9 mouse cellular contexts compared by ENCODE assay signal in genomic region chr2:163951770-163952169, GRCm38 (mm10). TPM values are rescaled to one million over a fixed set of nuclear protein-coding genes. Genes with fewer than 3 reads are reported as not detected.
DNase-seq lines count a peak whose midpoint lies in the region; ATAC-seq and TF ChIP-seq lines count a peak whose summit lies in the region.
"Had no signal": no experiment of that assay in that cellular context is flagged by ENCODE, and none has a peak within 500 bp of the region (broad histone marks: within the 10 kb centered on the region; RNA-seq: fewer than 3 reads in every experiment).

No protein-coding gene starts in this region.

- H3K79me2 ChIP-seq in heart, adult 2 months (replicated peaks; ENCODE audit: control insufficient read depth, insufficient read depth, low read length) = no peaks in the 10 kb centered on the region

- peak; percentile 84 for TF ChIP-seq CTCF in heart, adult 2 months (IDR thresholded peaks at IDR 0.05)

- DNase-seq in heart, adult 2 months = peak; percentile 46 to 48
- DNase-seq in heart, embryonic 10.5 days (ENCODE audit: low spot score) = no peak
- DNase-seq in adrenal gland, adult 2 months = peak; percentile 86
- peak; percentile 77 for DNase-seq in embryo, embryonic 11 days
- DNase-seq in large intestine, adult 2 months (ENCODE audit: low read depth, low spot score) = peak; percentile 27
- DNase-seq in lung, postnatal 10 days = peak; percentile 83
- peak; percentile 70 for DNase-seq in right cerebral cortex, postnatal 14 days

- no peaks in the 10 kb centered on the region for H3K27me3 ChIP-seq in heart, adult 2 months (ENCODE audit: control insufficient read depth, insufficient read depth, low read length)
- peaks cover 14% of the 10 kb centered on the region for H3K27me3 ChIP-seq in heart, embryonic 10.5 days (ENCODE audit: insufficient read depth, poor library complexity, severe bottlenecking)
- H3K27me3 ChIP-seq in heart, embryonic 12.5 days (replicated peaks) = peaks cover 15% of the 10 kb centered on the region
- H3K27me3 ChIP-seq: liver, embryonic 15.5 days had no signal

- H3K4me2 ChIP-seq in heart, embryonic 12.5 days = no peak overlapping the region
- H3K4me2 ChIP-seq: liver, embryonic 15.5 days had no signal

- TF ChIP-seq POLR2A in heart, adult 2 months (IDR thresholded peaks at IDR 0.05; ENCODE audit: insufficient read depth, low read depth, low read length) = no peak

- no peaks in the 10 kb centered on the region for H3K36me3 ChIP-seq in heart, adult 2 months (ENCODE audit: control insufficient read depth, insufficient read depth, low read length)
- H3K36me3 ChIP-seq in heart, embryonic 10.5 days = no peaks in the 10 kb centered on the region
- no peaks in the 10 kb centered on the region for H3K36me3 ChIP-seq in heart, embryonic 12.5 days
- H3K36me3 ChIP-seq: liver, embryonic 15.5 days had no signal

- H3K27ac ChIP-seq in heart, adult 2 months = no peak overlapping the region
- no peak overlapping the region for H3K27ac ChIP-seq in heart, embryonic 10.5 days
- no peak overlapping the region for H3K27ac ChIP-seq in heart, embryonic 12.5 days (ENCODE audit: poor library complexity, severe bottlenecking)
- H3K27ac ChIP-seq: liver, embryonic 15.5 days had no signal

- 0 out of 2 replicates have a peak, but pooled peaks have one; percentile 39 for ATAC-seq in heart, embryonic 12.5 days (ENCODE audit: insufficient number of reproducible peaks, low FRiP score)

- WGBS in heart, adult 2 months = 17% methylated on average over 4 of the region's 4 CpGs
- WGBS in heart, embryonic 10.5 days = 17% methylated on average over 4 of the region's 4 CpGs
- WGBS in heart, embryonic 12.5 days = 23% methylated on average over 4 of the region's 4 CpGs
- WGBS in large intestine, adult 2 months = 13% methylated on average over 4 of the region's 4 CpGs

- H3K9me3 ChIP-seq in heart, embryonic 10.5 days = no peaks in the 10 kb centered on the region
- H3K9me3 ChIP-seq in heart, embryonic 12.5 days (replicated peaks) = no peaks in the 10 kb centered on the region
- H3K9me3 ChIP-seq: liver, embryonic 15.5 days had no signal

- H3K4me3 ChIP-seq in heart, adult 2 months = no peak overlapping the region
- H3K4me3 ChIP-seq in heart, embryonic 10.5 days = no peak overlapping the region
- H3K4me3 ChIP-seq in heart, embryonic 12.5 days = no peak overlapping the region
- H3K4me3 ChIP-seq: liver, embryonic 15.5 days had no signal

- 0 out of 2 replicates have a peak, but pooled peaks have one; percentile 21 for TF ChIP-seq EP300 in heart, adult 2 months (IDR thresholded peaks at IDR 0.05; ENCODE audit: insufficient read depth, low read depth, low read length)

- H3K9ac ChIP-seq in heart, adult 2 months (ENCODE audit: low read depth, low read length) = no peak overlapping the region
- H3K9ac ChIP-seq in heart, embryonic 12.5 days = no peak overlapping the region
- H3K9ac ChIP-seq: liver, embryonic 15.5 days had no signal

- H3K4me1 ChIP-seq in heart, adult 2 months (ENCODE audit: control insufficient read depth, insufficient read depth, low read length) = no peaks in the 10 kb centered on the region
- H3K4me1 ChIP-seq in heart, embryonic 10.5 days = no peaks in the 10 kb centered on the region
- no peaks in the 10 kb centered on the region for H3K4me1 ChIP-seq in heart, embryonic 12.5 days (replicated peaks)
- H3K4me1 ChIP-seq: liver, embryonic 15.5 days had no signal

- intact Hi-C loops in heart, adult 2 months (cut with DNase I) = loop anchor here (5.0 kb wide), 1 partner anchor 94 kb away; no protein-coding TSS in a partner anchor

RNA-seq across cellular contexts. Expression of gene Rims4, which starts 33.3 kb away (rescaled TPM):
- 1 to 10 TPM in 1 of 2 experiments, under 1 TPM in 1; 0.97 to 1.4 TPM for total RNA-seq in heart, adult 2 months (2021)
- polyA plus RNA-seq in heart, adult 2 months (2012; rRNA removed) = 0.49 and 0.94 TPM in 2 replicates
- 0.30 and 0.42 TPM in 2 replicates for polyA plus RNA-seq in heart, embryonic 10.5 days (2016; fragmentation: Nextera tagmentation; extraction: Ambion mirVana)
- 100 to 1,000 TPM in 1 of 2 experiments, 10 to 100 TPM in 1; 89.5 to 154 TPM for total RNA-seq in adrenal gland, adult 2 months (2021)
- polyA plus RNA-seq in adrenal gland, adult 2 months (2012; rRNA removed) = 36.4 and 60.2 TPM in 2 replicates
- 0.65 and 0.77 TPM in 2 replicates for polyA plus RNA-seq in heart, embryonic 12.5 days (2016; fragmentation: Nextera tagmentation; extraction: Ambion mirVana)
- 0.08 and 0.12 TPM in 2 replicates for polyA plus RNA-seq in large intestine, adult 2 months (2012; rRNA removed)

RNA-seq across cellular contexts. Expression of gene Ywhab, which starts 43.0 kb away (rescaled TPM):
- total RNA-seq in heart, adult 2 months (2021) = 10 to 100 TPM; 71.9 to 73.1 TPM
- polyA plus RNA-seq in heart, adult 2 months (2012; rRNA removed) = 26.8 and 37.1 TPM in 2 replicates
- polyA plus RNA-seq in heart, embryonic 10.5 days (2016; fragmentation: Nextera tagmentation; extraction: Ambion mirVana) = 274 and 296 TPM in 2 replicates
- 100 to 1,000 TPM; 260 to 298 TPM for total RNA-seq in adrenal gland, adult 2 months (2021)
- 66.5 and 75.4 TPM in 2 replicates for polyA plus RNA-seq in adrenal gland, adult 2 months (2012; rRNA removed)
- polyA plus RNA-seq in heart, embryonic 12.5 days (2016; fragmentation: Nextera tagmentation; extraction: Ambion mirVana) = 270 and 271 TPM in 2 replicates
- polyA plus RNA-seq in large intestine, adult 2 months (2012; rRNA removed) = 43.9 and 48.0 TPM in 2 replicates

Comparison
In these comparisons a context has a peak if more than half of its experiments do, and no peak if none do; other contexts are left out.
1. RNA of gene Rims4, which starts 33.3 kb away (polyA plus RNA-seq): 36.4 to 60.2 TPM in adrenal gland, adult 2 months; 0.65 to 0.77 TPM in heart, embryonic 12.5 days, 0.49 to 0.94 TPM in heart, adult 2 months, 0.30 to 0.42 TPM in heart, embryonic 10.5 days and 0.08 to 0.12 TPM in large intestine, adult 2 months; every median in the first group is over 10 times any median in the second.